Mouse (Mus musculus) retina, postnatal 1 day (tissue): ENCODE data around the gene Cebpg.

ENCODE experiments used
- DNase-seq: peaks from one replicate; pipeline ENCODE4 v3.0.0-alpha.2; 2012

The Cebpg gene

DNA sequence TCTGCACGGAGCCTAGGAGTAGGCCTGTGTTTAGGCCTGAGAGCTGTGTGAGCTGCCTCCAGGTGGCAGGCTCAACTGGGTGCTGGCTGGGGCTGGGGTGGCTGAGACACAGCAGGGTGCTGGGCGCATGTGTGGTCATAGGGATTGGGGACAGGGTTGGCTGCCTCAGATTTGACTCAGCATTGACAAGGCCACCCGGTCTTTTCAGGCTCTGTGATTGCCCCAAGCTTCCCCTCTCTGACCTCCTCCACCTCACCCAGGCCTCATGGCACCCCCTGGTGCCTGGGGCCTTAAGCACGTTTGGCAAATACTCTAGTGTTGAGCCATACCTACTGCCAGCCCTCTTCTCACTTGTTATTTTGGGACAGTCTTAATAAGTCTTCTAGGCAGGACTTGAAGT lies 33.1 kb downstream of the Cebpg start:
- DNase-seq: no peak

DNA sequence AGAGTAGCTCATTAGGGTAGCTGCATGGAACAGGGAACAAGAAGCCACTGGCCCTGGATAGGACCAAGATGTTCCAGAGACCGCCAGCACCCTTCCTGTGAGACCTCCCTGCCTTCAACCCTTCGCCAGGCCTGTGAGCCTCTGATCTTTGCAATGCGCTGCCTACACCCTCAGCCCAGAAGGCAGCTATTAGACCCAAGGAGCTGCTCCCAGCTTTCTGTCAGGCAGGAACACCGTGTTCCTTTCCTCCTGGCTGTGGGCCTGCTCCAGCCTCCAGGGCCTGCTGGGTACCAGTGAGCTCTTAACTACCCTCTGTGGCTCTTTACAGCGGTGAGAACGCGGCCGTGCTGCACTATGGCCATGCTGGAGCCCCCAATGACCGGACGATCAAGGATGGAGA lies 35.0 kb downstream of the Cebpg start:
- DNase-seq: no peak

- DNase-seq: no peak
These were observed 41.1 kb downstream of the Cebpg start for GRCm38 (mm10) chr7:35015252-35015651.

DNA sequence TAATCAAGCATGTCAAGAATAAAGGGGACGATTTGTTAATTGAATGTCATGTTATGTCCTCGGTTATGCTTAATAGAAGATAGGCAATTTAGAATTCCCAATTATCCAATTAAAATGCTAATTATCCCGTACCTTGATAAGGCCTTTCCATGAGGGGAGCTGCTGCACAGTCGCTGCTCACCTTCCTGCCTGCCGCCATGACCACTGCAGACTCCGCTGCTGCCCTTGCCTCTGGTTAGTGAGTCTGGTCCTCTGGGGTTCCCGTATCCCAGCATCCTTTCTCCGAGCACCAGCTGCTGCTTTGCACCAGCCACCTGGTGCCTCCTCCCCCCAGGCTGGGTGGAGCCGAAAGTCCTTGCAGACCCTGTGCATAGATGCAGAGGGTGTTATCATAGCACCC lies 43.1 kb downstream of the Cebpg start:
- no peak for DNase-seq

DNA sequence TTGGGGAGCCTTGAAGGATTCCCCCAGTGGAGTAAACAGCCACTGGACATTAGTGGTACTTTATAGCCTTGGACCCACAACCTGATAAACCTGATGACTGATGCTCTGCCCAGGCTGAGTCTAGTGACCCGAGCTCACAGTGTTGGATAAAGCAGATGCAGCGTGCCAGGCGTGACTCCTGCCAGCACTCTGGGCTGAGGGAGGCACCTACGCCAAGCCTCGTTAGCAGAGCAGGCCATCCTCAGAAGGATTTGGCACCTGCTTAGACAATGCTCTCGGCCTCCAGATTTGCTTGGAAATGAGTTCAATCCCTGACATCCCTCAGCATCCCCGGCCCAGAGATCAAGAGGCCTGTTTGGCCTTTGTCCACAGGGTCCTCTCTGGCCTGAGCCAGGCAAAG lies 49.7 kb downstream of the Cebpg start:
- DNase-seq: no peak

DNA sequence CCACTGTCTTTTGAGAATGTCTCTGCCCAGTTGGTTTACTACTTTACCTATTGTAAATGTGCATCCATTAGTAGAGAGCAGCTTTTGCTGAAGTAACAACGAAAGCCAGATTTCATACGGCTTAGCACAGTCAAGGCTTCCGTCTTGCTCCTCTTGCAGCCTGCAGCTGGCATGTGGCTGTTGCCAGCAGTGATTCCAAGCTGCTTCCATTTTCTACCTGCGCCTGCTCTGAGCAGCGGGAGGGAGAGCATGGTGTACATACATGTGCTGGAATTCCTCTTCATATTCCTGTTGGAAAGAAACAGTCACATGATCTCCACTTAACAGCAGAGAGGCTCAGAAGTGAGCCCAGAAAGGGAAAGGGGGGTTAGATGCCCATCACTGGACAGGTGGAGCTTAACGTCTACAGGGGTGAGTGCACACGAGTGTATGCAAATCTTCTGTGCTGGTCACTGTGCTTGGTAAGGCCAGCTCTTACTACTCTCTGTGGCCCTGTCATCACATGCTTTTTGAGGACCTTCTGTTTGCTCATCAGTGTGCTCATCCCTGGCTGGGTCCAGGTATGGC lies 53.1 kb downstream of the Cebpg start:
- DNase-seq: peak; percentile 23

- peak; percentile 61 for DNase-seq
These were observed 55.5 kb downstream of the Cebpg start for GRCm38 (mm10) chr7:35000839-35001238.
